Comparison of ENCODE assay signal across 23 mouse cellular contexts in genomic region chr12:55422057-55422456, GRCm38 (mm10). TPM values are rescaled to one million over a fixed set of nuclear protein-coding genes. Genes with fewer than 3 reads are reported as not detected.
DNase-seq lines count a peak whose midpoint lies in the region; ATAC-seq lines count a peak whose summit lies in the region.
"Had no signal": no experiment of that assay in that cellular context is flagged by ENCODE, and none has a peak within 500 bp of the region (broad histone marks: within the 10 kb centered on the region; RNA-seq: fewer than 3 reads in every experiment).

No protein-coding gene starts in this region.

- 18% methylated on average over 3 of the region's 3 CpGs for WGBS in lung, embryonic 15.5 days

- no peak overlapping the region for H3K9ac ChIP-seq in lung, embryonic 15.5 days
- H3K9ac ChIP-seq: hindbrain, embryonic 13.5 days; limb, embryonic 15.5 days had no signal

- no peak overlapping the region for H3K4me2 ChIP-seq in lung, embryonic 15.5 days
- H3K4me2 ChIP-seq: hindbrain, embryonic 13.5 days; limb, embryonic 15.5 days had no signal

- peak; percentile 52; the same call in 1 of the 2 replicates for ATAC-seq in lung, embryonic 15.5 days (ENCODE audit: borderline replicate concordance, extremely low read depth, low FRiP score, low TSS enrichment)
- peak; percentile 60 for ATAC-seq in CD4-positive, CD25-positive, alpha-beta regulatory T cell, adult 4 months
- ATAC-seq in monocyte, adult 5-6 weeks (replicated peaks; ENCODE audit: insufficient number of reproducible peaks, low FRiP score, low TSS enrichment, poor library complexity, severe bottlenecking): no peak

- no peak overlapping the region for H3K27ac ChIP-seq in lung, embryonic 15.5 days
- H3K27ac ChIP-seq: forebrain, embryonic 10.5 days; hindbrain, embryonic 13.5 days; layer of hippocampus, adult 2 months; limb, embryonic 15.5 days had no signal

- H3K27me3 ChIP-seq in lung, embryonic 15.5 days: no peaks in the 10 kb centered on the region
- H3K27me3 ChIP-seq in splenic B cell, adult 2 months (ENCODE audit: control insufficient read depth, insufficient read depth, low read length, poor library complexity, severe bottlenecking): no peaks in the 10 kb centered on the region
- H3K27me3 ChIP-seq: hindbrain, embryonic 13.5 days; limb, embryonic 15.5 days; megakaryocyte, embryonic 14.5 days had no signal

- no peaks in the 10 kb centered on the region for H3K9me3 ChIP-seq in lung, embryonic 15.5 days
- H3K9me3 ChIP-seq: G1E; hindbrain, embryonic 13.5 days; limb, embryonic 15.5 days had no signal

- no peak overlapping the region for H3K4me3 ChIP-seq in lung, embryonic 15.5 days
- H3K4me3 ChIP-seq: forebrain, embryonic 10.5 days; hindbrain, embryonic 13.5 days; layer of hippocampus, adult 2 months; limb, embryonic 15.5 days; megakaryocyte, embryonic 14.5 days; myocyte had no signal

- peaks cover 32% of the 10 kb centered on the region for H3K36me3 ChIP-seq in lung, embryonic 15.5 days
- H3K36me3 ChIP-seq in splenic B cell, adult 2 months (ENCODE audit: control insufficient read depth, insufficient read depth, low read length, poor library complexity, severe bottlenecking): peaks cover 6% of the 10 kb centered on the region

- DNase-seq in lung, postnatal 14 days: no peak
- peak; percentile 28 to 34 for DNase-seq in B cell, adult 2 months
- DNase-seq in splenic B cell, adult 2 months (ENCODE audit: low read depth, low spot score): peak; percentile 58
- DNase-seq in frontal cortex, postnatal 10 days (ENCODE audit: low spot score in 2 of 2): no peak
- DNase-seq: adrenal gland, postnatal 14 days; cerebellum, postnatal 14 days; embryo, embryonic 11 days; gastrocnemius, postnatal 14 days; heart, adult 18-20 months; heart, postnatal 10 days; kidney, adult 8-10 months; kidney, postnatal 14 days; midbrain, embryonic 14.5 days had no signal

- no peaks in the 10 kb centered on the region for H3K4me1 ChIP-seq in lung, embryonic 15.5 days
- H3K4me1 ChIP-seq: forebrain, embryonic 10.5 days; hindbrain, embryonic 13.5 days; limb, embryonic 15.5 days had no signal

RNA-seq across cellular contexts. Expression of gene Psma6, which starts 38.0 kb away (rescaled TPM):
- 427 and 430 TPM in 2 replicates for polyA plus RNA-seq in lung, embryonic 15.5 days (2015; fragmentation: Nextera tagmentation; extraction: Ambion mirVana)
- polyA plus RNA-seq in CD4-positive, CD25-positive, alpha-beta regulatory T cell, adult 4 months (2017; shearing (Covaris generic)): 100 to 1,000 TPM; 249 to 250 TPM
- total RNA-seq in monocyte, adult 5-6 weeks (2017): 235 to 325 TPM (median 287 TPM) in 3 replicates

Comparison
In these comparisons a context has a peak if more than half of its experiments do, and no peak if none do; other contexts are left out.
1. DNase-seq: peak in B cell, adult 2 months (2 of 2) and splenic B cell, adult 2 months (single experiment); none in lung, postnatal 14 days (single experiment) and frontal cortex, postnatal 10 days (0 of 2).